Mouse (Mus musculus): ENCODE data around the gene Prkar2a.
A peak's percentile ranks its signal among the peaks of the same experiment; 100 is the strongest.

The Prkar2a gene

DNA sequence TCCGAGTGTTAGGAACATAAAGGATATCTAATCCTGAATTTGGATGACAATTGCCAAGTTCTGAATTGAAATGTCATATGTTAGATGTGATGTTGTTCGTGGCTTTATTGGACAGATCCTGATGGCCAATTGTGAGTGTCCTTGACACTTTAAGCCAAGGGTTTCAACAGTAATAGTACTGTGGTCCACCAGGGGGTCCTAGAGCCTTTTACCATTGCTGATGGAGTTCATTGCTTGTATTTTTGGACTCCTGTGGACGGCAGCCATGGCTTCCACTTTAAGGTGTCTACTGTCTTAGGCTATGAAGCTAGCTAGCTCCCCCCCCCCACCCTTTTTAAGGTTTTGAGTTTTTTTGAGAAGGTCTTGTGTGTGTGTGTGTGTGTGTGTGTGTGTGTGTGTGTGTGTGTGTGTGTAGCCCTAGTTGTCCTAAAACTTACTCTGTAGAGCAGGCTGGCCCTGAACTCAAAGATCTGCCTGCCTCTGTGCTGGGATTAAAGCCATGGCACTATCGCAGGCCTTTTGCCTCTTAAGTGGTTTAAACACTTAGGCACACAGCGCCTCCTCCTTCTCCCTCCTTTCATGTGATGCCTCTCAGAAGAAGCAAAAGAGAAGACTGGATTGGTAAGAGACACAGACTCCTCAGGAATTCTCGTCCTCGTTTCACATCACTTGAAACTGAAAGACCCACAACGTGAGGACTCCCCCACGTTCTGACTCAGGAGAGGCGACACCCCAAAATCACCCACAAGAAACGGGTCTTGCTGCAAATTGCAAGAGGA lies 63.2 kb downstream of the Prkar2a start:
- DNase-seq (ENCODE audit: low spot score in 2 of 2) = no peak

DNA sequence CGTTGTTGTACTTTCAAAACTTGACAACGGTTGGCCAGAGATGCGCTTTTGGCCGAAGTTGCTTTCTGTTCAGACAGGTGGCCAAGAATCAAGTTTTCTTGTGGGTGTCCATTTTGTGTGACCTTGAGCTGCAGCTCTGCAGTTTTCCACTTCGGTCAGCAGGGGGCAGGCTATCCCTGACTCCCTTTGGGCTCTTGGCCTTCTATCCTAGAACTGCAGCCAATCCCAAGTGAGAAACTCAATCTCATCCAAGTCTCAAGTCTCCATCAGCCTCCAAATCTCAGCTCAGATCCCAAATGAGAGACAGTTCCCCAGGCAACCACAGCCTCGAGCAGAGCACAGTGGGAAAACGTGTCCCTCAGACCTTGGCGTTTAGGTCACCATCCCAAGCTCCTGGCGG lies 64.2 kb downstream of the Prkar2a start:
- peak; percentile 54 to 56 for DNase-seq (ENCODE audit: low spot score in 2 of 2)

DNA sequence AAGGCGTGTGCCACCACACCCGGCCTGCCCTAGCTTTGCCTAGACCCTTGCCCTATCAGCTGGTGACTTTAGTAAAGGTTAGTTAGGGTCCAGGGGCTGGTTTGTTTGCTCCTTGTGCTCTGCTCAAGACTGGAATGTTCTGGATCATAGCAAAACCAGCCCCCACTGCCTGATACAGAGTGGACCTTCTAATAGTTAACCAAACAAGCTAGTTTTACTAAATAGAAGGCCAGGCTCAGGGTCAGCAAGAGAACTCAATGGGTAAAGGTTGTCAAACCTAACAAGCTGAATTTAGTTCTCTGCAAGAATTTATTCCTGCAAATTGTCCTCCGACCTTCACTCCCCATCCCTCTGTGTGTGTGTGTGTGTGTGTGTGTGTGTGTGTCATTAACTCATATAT lies 64.9 kb downstream of the Prkar2a start:
- no peak for DNase-seq (ENCODE audit: low spot score in 2 of 2)

DNA sequence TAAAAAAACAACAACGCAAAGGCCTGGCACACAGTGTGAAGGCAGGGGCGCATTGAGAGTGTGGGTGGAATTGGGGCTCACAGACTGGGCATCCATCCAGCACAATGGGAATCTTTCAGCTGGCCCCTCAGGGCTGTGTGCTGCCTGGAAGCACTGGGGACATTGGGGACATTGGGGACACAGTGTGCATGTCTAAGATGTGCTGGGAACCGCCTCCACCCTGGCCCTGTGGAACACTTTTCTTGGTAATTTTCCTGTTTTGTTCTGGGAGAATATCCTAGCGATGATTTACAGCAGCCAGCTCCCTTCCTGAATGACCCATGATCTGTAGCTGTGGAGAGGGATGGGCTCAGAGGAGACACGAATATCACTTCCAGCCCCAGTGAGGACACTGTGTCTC lies 65.3 kb downstream of the Prkar2a start:
- DNase-seq (ENCODE audit: low spot score in 2 of 2) = no peak

DNA sequence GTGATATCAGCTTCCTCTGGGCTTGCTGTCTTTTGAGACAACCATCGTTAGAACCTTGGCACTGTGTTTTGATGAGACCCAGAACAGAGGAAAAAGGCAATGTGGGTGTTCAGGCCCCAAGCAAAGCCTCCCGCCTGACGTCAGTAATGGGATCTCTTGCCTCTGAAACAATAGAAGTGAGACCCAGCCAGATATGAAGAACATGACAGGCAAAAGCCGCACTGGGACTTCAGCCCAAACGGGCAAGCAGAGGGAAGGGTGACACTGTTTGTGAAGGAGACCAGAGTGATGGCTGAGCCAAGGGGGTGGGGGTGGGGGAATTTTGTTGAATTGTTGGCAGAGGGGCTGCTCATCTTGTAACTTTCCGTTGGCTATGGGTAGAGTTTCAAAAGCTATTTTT lies 68.3 kb downstream of the Prkar2a start:
- no peak for DNase-seq (ENCODE audit: low spot score in 2 of 2)

DNA sequence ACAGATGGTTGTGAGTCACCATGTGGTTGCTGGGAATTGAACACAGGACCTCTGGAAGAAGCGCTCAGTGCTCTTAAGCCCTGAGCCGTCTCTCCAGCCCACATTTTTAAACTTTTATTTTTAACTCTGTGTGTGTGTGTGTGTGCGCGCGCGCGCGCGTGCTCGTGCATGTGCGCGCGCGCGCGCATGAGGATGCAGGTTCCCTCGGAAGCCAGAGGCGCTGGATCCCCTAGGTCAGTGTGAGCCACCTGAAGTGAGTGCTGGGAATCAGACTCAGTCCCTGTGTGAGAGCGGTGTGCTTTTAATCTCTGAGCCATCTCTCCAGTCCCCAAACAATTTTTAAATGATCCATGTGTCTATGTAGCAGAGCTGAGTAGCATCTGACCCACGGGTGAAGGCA lies 70.0 kb downstream of the Prkar2a start:
- no peak for DNase-seq (ENCODE audit: low spot score in 2 of 2)

DNA sequence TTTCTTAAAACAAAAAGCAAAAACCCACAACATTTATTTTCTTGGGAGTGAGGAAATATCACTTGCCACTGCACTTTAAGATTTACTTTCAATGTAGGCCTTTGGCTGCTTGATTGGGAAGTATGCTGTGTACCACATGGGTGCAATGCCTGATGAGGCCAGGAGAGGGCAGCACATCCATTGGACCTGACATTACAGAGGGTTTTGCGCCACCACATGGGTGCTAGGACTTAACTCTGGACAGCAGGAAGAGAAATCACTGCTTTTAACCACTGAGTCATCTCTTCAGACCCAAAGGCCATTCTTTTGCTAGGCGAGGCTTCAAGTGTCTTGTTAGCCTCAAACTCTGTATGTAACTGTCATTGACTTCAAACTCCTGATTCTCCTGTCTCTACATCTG lies 70.7 kb downstream of the Prkar2a start:
- no peak for DNase-seq (ENCODE audit: low spot score in 2 of 2)

DNA sequence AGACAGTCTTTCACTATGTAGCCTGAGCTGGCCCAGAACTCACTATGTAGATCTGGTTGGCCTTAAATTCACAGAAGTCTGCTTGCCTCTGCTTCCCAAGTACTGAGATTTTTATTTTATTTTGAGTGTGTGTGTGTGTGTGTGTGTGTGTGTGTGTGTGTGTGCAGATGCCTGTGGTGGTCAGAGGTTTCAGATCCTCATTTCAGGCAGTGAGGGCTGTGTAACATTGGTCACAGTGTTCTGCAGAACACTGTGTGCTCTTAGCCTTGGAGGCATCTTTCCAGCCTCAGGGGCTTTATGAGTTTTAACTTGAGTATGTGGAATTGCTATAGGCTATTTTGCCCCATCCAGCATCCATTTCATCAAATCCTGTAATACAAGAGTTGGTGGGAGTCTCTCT lies 72.4 kb downstream of the Prkar2a start:
- no peak for DNase-seq (ENCODE audit: low spot score in 2 of 2)

DNA sequence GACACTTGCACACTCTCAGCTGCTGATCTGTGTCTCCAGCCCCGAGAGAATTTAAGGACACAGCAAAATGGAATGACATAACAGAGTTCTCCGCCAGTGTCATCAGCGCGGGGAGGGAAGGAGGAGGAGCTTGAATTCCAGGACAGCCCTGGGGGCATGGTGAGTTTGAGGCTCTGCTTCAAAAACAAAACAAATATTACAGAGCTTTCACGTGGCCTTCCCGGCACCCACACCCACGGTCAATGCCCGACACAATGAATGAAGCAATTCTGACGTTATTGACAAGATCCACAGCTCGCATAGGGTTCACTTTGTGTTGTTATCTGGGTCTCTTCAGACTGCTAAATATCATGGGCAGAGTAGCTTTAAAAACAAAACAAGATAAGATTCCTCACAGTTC lies 75.9 kb downstream of the Prkar2a start:
- no peak for DNase-seq (ENCODE audit: low spot score in 2 of 2)

DNA sequence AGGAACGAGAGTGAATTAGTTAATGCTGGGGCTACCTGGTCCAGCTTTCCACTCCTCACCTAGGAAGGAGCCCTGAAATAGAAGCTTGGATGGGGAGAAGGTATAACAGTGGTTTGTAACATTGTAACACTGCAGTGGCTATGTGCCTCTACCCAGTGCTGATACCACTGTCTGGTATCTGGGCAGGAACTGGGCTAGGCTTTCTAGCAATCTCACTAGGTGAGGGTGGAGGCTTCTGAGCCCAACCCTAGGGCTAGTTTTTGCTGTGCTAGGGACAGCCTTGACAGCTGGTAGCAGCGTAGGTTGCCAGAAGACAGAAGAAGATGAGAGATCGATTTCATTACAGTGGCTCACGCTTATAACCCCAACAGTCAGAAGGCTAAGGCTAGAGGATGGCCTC lies 87.5 kb downstream of the Prkar2a start:
- DNase-seq (ENCODE audit: low spot score in 2 of 2) = no peak

DNA sequence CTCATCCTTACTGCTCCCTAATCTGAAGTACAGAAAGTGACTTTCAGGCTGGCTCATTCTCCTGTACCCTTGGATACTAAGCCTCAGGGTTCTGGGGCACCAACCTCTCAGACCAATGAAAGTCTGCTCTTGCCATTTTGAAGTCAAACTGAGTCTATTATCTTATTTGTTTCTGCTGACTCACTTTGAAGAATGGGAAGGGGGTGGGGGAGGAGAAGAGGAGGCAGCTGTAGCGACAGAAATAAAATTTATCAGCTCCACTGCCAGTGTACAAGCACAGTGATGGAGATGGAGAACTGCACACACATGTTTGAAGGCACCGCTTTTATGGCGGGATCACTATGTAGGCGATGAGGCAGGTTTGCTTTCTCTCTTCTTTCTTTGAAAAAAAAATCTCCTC lies 88.2 kb downstream of the Prkar2a start:
- DNase-seq (ENCODE audit: low spot score in 2 of 2) = no peak

DNA sequence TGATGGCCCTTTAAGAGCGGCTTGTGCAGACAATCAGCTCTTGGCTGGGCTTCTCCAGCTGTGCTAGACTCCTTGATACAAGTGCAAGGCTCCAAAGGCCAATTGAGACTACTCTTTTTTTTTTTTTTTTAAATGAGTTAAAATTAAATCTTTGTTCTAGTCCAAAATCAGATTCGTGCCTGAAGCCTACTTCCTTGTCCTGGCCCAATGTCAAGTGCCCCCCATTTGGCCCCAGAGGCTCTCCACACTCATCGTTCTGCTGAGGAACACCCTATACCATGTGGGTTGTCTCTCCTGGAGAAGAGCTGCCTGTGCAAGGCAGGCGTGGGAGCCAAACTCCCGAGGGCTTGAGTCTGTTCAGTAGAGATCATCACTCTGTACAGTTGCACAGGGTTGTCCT lies 91.8 kb downstream of the Prkar2a start:
- no peak for DNase-seq (ENCODE audit: low spot score in 2 of 2)

DNA sequence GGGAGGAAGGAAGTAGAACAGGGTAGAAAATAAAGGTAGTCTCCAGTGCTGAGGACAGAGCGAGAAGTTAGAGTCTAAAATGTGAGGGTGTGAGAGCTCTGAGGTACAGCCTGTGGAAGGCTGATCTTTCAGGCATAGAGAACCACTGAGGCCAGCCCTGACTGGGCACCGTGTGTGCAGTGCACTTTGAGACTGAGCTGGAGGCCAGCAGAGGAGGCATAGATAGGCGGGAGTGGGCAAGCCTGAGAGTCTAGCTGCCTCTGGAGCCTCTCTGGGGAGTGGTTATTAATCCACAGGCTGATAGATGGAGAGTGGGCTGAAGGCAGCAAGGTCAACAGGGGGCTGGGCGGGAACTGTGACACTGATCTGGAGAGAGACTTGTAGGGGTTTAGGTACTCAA lies 92.8 kb downstream of the Prkar2a start:
- no peak for DNase-seq (ENCODE audit: low spot score in 2 of 2)

DNA sequence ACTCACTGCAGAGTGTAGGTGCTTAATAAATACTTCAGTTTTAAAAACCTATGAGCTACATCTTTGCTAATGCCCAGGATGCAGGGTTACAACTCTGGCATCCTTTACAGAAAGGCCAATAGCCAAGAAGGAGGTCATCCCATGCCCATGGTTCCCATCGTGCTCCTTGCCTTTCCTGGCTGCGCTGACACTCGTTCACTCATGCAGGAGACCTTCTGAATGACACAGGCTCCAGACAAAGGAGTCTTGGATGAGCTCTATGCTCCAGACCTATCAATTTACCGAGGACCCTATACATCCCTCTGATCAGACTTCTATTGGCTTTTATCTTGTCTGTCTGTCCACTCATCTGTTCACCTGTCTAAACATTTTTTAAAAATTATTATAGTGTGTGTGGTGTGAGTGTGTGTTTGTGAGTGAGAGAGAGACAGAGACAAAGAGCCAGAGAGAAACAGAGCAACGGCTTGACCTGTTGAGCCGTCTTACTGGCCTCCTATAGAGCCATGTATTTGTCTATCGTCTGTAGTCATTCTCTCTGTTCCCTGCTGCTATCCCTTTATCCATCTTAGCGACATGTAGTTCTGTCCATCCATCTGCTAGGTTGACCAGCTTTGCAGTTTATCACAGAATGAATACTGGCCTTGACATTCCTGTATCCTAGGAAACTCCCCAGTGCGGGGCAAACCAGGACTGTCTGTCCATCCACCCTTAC lies 93.9 kb downstream of the Prkar2a start:
- DNase-seq (ENCODE audit: low spot score in 2 of 2) = no peak

DNA sequence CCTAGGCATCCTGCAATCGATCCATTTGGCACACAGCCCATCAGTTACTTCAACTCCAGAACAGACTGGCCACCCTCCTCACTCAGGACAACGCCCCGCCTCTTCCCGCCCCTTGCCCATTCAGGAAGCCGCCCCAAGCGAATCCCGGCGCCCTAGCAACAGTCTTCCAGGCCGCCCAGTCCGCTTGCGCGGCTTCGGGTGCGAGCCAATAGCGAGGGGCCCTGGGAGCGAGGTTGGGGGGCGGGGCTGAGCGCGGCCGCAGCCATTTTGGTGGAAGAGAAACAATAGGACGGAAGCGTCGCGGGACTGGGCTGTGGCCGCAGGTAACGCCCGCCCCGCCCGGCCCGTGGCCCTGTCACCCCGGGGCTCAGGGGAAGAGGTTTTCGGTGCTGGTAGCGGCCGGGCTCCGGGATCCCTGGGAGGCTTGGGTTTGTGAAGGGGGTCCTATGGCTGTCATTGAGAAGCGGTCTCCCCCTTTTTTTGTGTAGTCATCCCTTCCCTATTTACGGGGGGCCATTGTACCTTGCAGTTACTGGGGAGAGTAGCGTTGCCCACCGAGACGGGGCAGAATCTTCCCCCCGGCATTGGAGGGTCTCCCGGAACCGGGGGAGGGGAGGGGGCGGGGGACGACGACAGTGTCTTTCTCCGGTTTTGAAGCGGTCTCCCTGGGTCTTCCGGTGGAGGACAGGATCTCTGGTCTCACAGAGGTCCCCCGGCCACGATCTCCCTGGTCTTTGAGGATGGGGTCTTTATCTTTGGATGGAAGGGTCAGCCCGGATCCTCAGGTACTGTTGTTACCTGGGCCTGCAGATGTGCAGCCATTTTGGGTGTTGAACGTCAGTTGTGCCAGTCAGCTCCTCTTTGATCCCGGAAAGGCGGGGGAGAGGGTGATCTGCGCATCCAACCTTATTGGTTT lies 94.7 kb downstream of the Prkar2a start, which contains the start of gene Ip6k2:
Gene Ip6k2, plus strand, starts transcription at position 249 of the 916 bp plus-strand sequence.
- peak; percentile 94 to 98 for DNase-seq (ENCODE audit: low spot score in 2 of 2)

DNA sequence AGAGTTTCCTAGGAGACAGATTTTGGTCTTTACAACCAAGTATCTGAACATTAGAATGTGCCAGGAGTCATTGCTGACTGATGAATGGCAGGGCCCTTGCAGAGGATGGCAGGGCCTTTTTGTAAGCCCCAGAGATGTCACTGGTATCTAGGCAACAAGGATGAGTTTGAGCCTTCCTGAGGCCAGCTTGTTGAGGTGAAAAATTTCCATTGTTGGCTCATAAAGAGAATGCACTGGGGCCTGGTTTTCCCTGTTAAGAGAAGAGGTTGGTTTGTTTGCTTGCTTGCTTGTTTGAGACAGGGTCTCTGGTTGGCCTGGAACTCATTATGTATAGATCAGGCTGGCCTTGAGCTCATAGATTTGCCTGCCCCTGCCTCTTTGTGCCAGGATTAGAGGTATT lies 96.3 kb downstream of the Prkar2a start:
- no peak for DNase-seq (ENCODE audit: low spot score in 2 of 2)

DNA sequence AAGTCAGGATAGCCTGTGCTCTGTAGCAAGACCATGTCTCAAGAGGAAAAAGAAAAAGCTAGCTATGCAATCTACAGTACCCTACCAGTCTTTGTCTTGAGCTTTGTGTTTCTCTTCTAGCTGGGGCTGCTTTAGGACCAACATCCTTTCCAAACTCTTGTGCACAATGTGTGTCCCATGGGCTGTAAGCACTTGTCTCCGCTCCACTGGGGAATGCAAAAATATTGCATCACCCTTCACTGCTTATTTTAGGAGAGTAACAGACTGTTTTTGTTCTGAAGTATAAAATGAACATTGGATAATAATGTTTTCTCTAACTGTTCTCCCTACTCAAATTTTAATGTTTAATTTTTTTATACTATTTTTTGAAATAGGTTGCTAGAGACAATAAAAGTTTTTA lies 97.4 kb downstream of the Prkar2a start:
- no peak for DNase-seq (ENCODE audit: low spot score in 2 of 2)

DNA sequence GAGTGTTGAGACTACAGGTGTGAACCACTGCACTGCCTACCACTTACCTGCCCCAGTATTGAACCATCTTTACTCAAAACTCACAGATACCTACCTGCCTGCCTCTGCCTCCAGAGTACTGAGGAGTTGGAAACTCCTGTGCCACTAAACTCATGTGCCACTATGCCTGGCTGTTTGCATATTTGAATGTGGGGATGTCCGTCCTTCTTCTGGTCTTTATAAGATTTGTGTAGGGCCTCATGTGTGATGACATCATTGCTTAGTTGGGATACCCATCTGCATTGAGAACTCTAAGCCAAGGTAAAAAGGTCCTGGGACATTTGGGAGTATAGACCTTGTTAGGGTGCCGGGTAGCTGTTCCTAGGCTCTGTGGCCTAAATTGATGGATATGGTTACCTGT lies 98.0 kb downstream of the Prkar2a start:
- no peak for DNase-seq (ENCODE audit: low spot score in 2 of 2)

DNA sequence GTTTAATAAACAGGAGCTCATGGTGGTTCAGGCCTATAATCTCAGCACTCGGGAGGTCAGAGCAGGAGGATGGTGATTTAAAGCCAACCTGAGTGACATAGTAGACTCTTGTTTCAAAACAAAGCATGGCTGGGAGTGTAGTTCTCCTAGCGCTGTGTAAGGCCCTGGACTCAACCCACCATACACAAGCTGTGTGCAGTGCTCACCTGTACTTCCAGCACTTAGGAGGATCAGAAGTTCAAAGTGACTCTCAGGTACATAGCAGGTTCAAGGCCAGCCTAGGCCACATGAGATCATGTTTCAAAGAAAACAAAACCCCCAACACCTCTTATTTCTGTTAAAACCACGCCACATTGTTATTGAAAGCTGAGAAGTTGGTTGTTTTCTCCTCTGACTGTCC lies 99.6 kb downstream of the Prkar2a start:
- no peak for DNase-seq (ENCODE audit: low spot score in 2 of 2)

DNA sequence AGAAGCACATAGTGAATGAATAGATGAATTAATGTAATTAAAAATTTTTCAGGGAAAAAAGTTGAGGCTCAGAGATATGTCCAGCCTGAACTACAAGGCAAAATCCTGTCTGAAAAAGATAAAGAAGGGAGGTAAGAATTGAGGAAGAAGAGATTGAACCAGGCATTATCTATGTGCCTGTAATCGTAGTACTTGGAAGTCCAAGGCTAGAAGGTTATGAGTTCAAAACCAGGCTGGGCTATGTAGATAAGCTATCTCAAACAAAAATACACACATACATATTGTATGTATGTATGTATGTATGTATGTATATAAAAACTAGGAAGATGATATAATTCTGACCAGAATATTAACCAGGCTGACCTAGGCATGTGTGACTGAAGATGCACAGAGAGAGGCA lies 103.2 kb downstream of the Prkar2a start:
- no peak for DNase-seq (ENCODE audit: low spot score in 2 of 2)

DNA sequence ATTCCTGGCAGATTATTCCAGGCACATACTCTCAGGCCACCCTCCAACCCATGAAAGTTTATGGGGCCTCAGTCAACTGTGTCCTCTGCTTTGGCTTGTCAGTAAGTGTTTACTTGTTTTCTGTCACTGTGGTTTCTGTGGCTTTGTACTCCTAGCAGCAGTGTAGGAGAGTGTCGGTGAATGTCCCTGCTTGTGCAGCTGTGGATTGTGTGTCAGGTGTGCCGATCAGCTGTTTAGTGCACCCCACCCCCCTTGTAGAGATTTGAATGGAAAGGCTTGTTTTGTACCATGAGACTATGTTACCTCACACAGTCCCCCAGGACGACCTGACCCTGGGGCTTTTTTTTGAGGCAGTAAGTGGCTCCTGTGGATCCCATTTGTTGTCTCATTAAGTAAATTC lies 103.6 kb downstream of the Prkar2a start:
- DNase-seq (ENCODE audit: low spot score in 2 of 2) = no peak

DNA sequence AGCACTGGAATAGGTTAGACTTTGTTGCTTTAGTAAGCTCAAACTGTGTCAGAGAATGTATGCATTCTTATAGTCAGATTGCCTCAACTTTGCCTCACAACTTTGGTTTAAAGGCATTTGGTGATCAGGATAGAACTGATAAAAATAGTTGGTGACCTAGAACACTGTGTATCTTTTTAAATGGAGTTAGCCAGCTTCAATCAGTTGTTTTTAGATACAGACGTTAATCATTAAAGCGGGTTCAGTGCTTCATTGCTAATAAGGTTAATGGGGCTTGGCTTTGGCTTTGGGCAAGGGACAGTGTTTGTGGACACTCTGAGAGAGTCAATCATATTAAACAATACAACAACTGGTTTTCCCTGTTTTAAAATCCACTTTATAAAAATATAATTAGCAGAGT lies 106.2 kb downstream of the Prkar2a start:
- no peak for DNase-seq (ENCODE audit: low spot score in 2 of 2)
